Mouse (Mus musculus) WW6 (cell line): ENCODE data around the gene Ghitm.

Source experiments
- DNase-seq: peaks from one replicate; pipeline ENCODE4 v3.0.0-alpha.2; 2013; ENCODE audit warnings: low read depth, low spot score

Ghitm gene

GRCm38 (mm10) chr14:37104747-37105146 lies 30.3 kb downstream of the Ghitm start:
- DNase-seq = no peak

- DNase-seq = no peak
Measured at GRCm38 (mm10) chr14:37102484-37102883, 32.6 kb downstream of the Ghitm start.

- no peak for DNase-seq
Measured at GRCm38 (mm10) chr14:37101531-37101930, 33.5 kb downstream of the Ghitm start.

GRCm38 (mm10) chr14:37097956-37098530 lies 37.0 kb downstream of the Ghitm start, which contains the start of gene Cdhr1:
TSS of gene Cdhr1 (minus strand) at chr14:37098347.
- peak; percentile 74 for DNase-seq

GRCm38 (mm10) chr14:37095556-37095955 lies 39.5 kb downstream of the Ghitm start:
- DNase-seq = no peak

- DNase-seq = no peak
Measured at GRCm38 (mm10) chr14:37094436-37094835, 40.6 kb downstream of the Ghitm start.

- DNase-seq = no peak
Measured at GRCm38 (mm10) chr14:37083755-37084154, 51.3 kb downstream of the Ghitm start.

GRCm38 (mm10) chr14:37080724-37081123 lies 54.3 kb downstream of the Ghitm start:
- DNase-seq = no peak
